Mouse (Mus musculus): ENCODE results near the gene Psmd13. TPM values are rescaled to one million over a fixed set of nuclear protein-coding genes. Genes with fewer than 3 reads are reported as not detected.
A peak's percentile ranks its signal among the peaks of the same experiment; 100 is the strongest.

Psmd13 gene
- polyA plus RNA-seq, 1 experiment from 2014 or later = 252 TPM

- Histone ChIP-seq H3K4me1 (0 out of 2 replicates have a peak, but pooled peaks cover 6% of the 10 kb centered on the region), H3K4me2 (no peak overlapping the region), H3K27ac (no peak overlapping the region), H3K9me3 (no peaks in the 10 kb centered on the region), H3K27me3 (peaks cover 4% of the 10 kb centered on the region; the same call in 1 of the 2 replicates), H3K36me3 (no peaks in the 10 kb centered on the region), H3K9ac (no peak overlapping the region), H3K4me3 (no peak overlapping the region)
- no peak for ATAC-seq (ENCODE audit: borderline replicate concordance, extremely low read depth, low FRiP score, low TSS enrichment)
- 51% methylated on average over 5 of the region's 5 CpGs for WGBS
Measured at GRCm38 (mm10) chr7:140912846-140913482, 31.2 kb downstream of the Psmd13 start.

- H3K27ac ChIP-seq = no peak overlapping the region
- 82% methylated on average over 8 of the region's 8 CpGs for WGBS
- no peak for ATAC-seq (ENCODE audit: borderline replicate concordance, extremely low read depth, low FRiP score, low TSS enrichment)
Measured at GRCm38 (mm10) chr7:140914031-140914690, 32.4 kb downstream of the Psmd13 start.

GRCm38 (mm10) chr7:140919911-140920310 lies 38.1 kb downstream of the Psmd13 start:
- Histone ChIP-seq H3K27ac (no peak overlapping the region), H3K9me3 (no peaks in the 10 kb centered on the region), H3K4me1 (peaks cover 11% of the 10 kb centered on the region), H3K4me2 (no peak overlapping the region), H3K4me3 (no peak overlapping the region), H3K27me3 (peaks cover 69% of the 10 kb centered on the region), H3K36me3 (no peaks in the 10 kb centered on the region), H3K9ac (no peak overlapping the region)
- WGBS = 32% methylated on average over 4 of the region's 4 CpGs
- ATAC-seq (ENCODE audit: borderline replicate concordance, extremely low read depth, low FRiP score, low TSS enrichment) = no peak

More at GRCm38 (mm10) chr7:140914031-140914690, 32.4 kb downstream of the Psmd13 start:
- Histone ChIP-seq H3K9me3 (no peaks in the 10 kb centered on the region), H3K9ac (no peak overlapping the region), H3K4me1 (no peaks in the 10 kb centered on the region), H3K4me3 (no peak overlapping the region), H3K4me2 (no peak overlapping the region), H3K36me3 (no peaks in the 10 kb centered on the region), H3K27me3 (peaks cover 13% of the 10 kb centered on the region)

- ATAC-seq (ENCODE audit: borderline replicate concordance, extremely low read depth, low FRiP score, low TSS enrichment) = no peak
- Histone ChIP-seq H3K4me1 (peaks cover 11% of the 10 kb centered on the region), H3K9ac (no peak within 1 kb of the TSS), H3K27ac (no peak within 1 kb of the TSS), H3K4me3 (no peak within 1 kb of the TSS), H3K27me3 (peaks cover 75% of the 10 kb centered on the region), H3K9me3 (no peaks in the 10 kb centered on the region), H3K4me2 (no peak within 1 kb of the TSS), H3K36me3 (no peaks in the 10 kb centered on the region)
- WGBS = 60% methylated on average over 8 of the region's 8 CpGs
Measured at GRCm38 (mm10) chr7:140920418-140921029, 38.8 kb downstream of the Psmd13 start, which contains the start of gene Nlrp6. Gene Nlrp6 (plus strand): TSS chr7:140920902.

GRCm38 (mm10) chr7:140921225-140921975 lies 39.6 kb downstream of the Psmd13 start:
- no peak; the same call in 1 of the 2 replicates for ATAC-seq (ENCODE audit: borderline replicate concordance, extremely low read depth, low FRiP score, low TSS enrichment)
- no peak overlapping the region for H3K4me2 ChIP-seq
- peaks cover 76% of the 10 kb centered on the region for H3K27me3 ChIP-seq
- H3K27ac ChIP-seq = no peak overlapping the region
- H3K36me3 ChIP-seq = no peaks in the 10 kb centered on the region
- peaks cover 11% of the 10 kb centered on the region for H3K4me1 ChIP-seq
- no peak overlapping the region for H3K9ac ChIP-seq
- WGBS = 27% methylated on average over 22 of the region's 22 CpGs
- no peaks in the 10 kb centered on the region for H3K9me3 ChIP-seq
- H3K4me3 ChIP-seq = no peak overlapping the region

GRCm38 (mm10) chr7:140922398-140923069 lies 40.8 kb downstream of the Psmd13 start:
- H3K27me3 ChIP-seq = peaks cover 76% of the 10 kb centered on the region
- no peak overlapping the region for H3K27ac ChIP-seq
- H3K4me1 ChIP-seq = peaks cover 11% of the 10 kb centered on the region
- under 1% methylated on average over 49 of the region's 49 CpGs for WGBS
- peak overlapping the region; percentile 65 for H3K4me2 ChIP-seq
- H3K36me3 ChIP-seq = no peaks in the 10 kb centered on the region
- H3K4me3 ChIP-seq = peak overlapping the region; percentile 31
- no peak overlapping the region for H3K9ac ChIP-seq
- H3K9me3 ChIP-seq = no peaks in the 10 kb centered on the region
- peak; percentile 33; the same call in 1 of the 2 replicates for ATAC-seq (ENCODE audit: borderline replicate concordance, extremely low read depth, low FRiP score, low TSS enrichment)

- peak overlapping the region; percentile 31; the same call in 1 of the 2 replicates for H3K4me3 ChIP-seq
- H3K4me2 ChIP-seq = peak overlapping the region; percentile 65
- peaks cover 69% of the 10 kb centered on the region for H3K27me3 ChIP-seq
- no peak overlapping the region for H3K9ac ChIP-seq
- peaks cover 11% of the 10 kb centered on the region for H3K4me1 ChIP-seq
- H3K9me3 ChIP-seq = no peaks in the 10 kb centered on the region
- H3K36me3 ChIP-seq = no peaks in the 10 kb centered on the region
- H3K27ac ChIP-seq = no peak overlapping the region
- ATAC-seq (ENCODE audit: borderline replicate concordance, extremely low read depth, low FRiP score, low TSS enrichment) = no peak
- WGBS = 21% methylated on average over 30 of the region's 30 CpGs
Measured at GRCm38 (mm10) chr7:140923070-140923775, 41.5 kb downstream of the Psmd13 start.

GRCm38 (mm10) chr7:140927181-140927580 lies 45.4 kb downstream of the Psmd13 start:
- no peak for ATAC-seq (ENCODE audit: borderline replicate concordance, extremely low read depth, low FRiP score, low TSS enrichment)
- no peak overlapping the region for H3K27ac ChIP-seq
- no peak overlapping the region for H3K4me2 ChIP-seq
- peaks cover 33% of the 10 kb centered on the region for H3K27me3 ChIP-seq
- WGBS = 70% methylated on average over 6 of the region's 6 CpGs
- no peak overlapping the region for H3K9ac ChIP-seq
- H3K4me3 ChIP-seq = no peak overlapping the region
- peaks cover 8% of the 10 kb centered on the region for H3K4me1 ChIP-seq
- H3K36me3 ChIP-seq = no peaks in the 10 kb centered on the region
- no peaks in the 10 kb centered on the region for H3K9me3 ChIP-seq

- no peak for ATAC-seq (ENCODE audit: borderline replicate concordance, extremely low read depth, low FRiP score, low TSS enrichment)
- Histone ChIP-seq H3K9me3 (no peaks in the 10 kb centered on the region), H3K9ac (no peak overlapping the region), H3K36me3 (no peaks in the 10 kb centered on the region), H3K4me2 (no peak overlapping the region), H3K27me3 (0 out of 2 replicates have a peak, but pooled peaks cover 5% of the 10 kb centered on the region), H3K4me3 (no peak overlapping the region), H3K27ac (no peak overlapping the region), H3K4me1 (peaks cover 32% of the 10 kb centered on the region)
- WGBS = 40% methylated on average over 3 of the region's 3 CpGs
Measured at GRCm38 (mm10) chr7:140938436-140938835, 56.7 kb downstream of the Psmd13 start.

- H3K4me1 ChIP-seq = peaks cover 35% of the 10 kb centered on the region
Measured at GRCm38 (mm10) chr7:140938896-140939295, 57.1 kb downstream of the Psmd13 start.

More at GRCm38 (mm10) chr7:140938896-140939295, 57.1 kb downstream of the Psmd13 start:
- Histone ChIP-seq H3K27me3 (0 out of 2 replicates have a peak, but pooled peaks cover 5% of the 10 kb centered on the region), H3K4me3 (no peak overlapping the region), H3K27ac (peak overlapping the region; percentile 53), H3K36me3 (no peaks in the 10 kb centered on the region), H3K9ac (no peak overlapping the region), H3K4me2 (no peak overlapping the region), H3K9me3 (no peaks in the 10 kb centered on the region)
- no peak for ATAC-seq (ENCODE audit: borderline replicate concordance, extremely low read depth, low FRiP score, low TSS enrichment)
- 25% methylated on average over 2 of the region's 2 CpGs for WGBS
